Mouse (Mus musculus): ENCODE measurements around the gene Urm1.

DNA sequence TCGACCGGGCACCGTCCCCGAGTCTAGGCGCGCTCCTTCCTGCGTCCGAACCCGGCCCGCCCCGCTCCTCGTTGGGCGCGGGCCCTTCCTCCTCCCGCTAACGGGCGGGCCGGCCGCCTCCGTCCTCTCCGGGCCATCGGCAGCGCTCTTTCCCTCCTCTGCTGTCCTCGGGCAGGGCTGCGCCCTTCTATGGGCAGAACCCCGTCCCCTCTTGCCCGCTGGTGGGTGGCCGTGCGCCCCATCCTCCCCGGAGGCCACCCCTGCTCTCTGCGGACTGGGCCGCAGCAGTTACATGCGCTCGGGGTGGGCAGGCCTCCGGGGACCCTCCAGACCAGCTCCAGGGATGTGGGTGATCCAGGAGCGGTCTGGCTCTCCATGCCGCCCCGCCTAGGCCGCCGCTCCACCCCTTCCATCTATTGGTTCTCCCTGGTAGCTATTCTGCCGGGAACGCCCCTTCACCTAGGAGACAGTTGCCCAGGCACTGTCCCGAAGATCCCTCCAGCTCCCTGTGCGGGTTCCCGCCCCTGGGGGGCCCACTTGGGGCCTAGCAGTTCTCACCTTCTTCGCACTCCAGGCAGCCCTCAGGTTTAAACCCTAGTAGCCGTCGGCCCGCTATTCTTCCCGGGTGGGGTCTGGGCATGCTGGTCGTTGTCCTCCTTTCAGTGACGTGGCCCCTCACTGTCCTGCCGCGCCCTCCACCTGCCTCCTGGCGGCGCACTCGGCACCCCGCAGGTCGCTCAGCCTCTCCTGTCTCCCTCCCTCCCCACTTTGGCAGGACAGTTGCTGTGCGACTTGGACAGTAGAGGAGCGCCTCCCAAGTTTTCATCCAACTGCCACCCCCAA is 70.3 kb downstream of the Urm1 start:
- TF ChIP-seq CTCF (IDR thresholded peaks at IDR 0.05; ENCODE audit: borderline replicate concordance, control insufficient read depth, extremely low read depth, insufficient read depth, low read length, poor library complexity) (peak; percentile 23; the same call in 1 of the 2 replicates), POLR2A (IDR thresholded peaks at IDR 0.05; ENCODE audit: control insufficient read depth, extremely low read depth, insufficient read depth, low read length, poor library complexity) (no peak; the same call in 1 of the 2 replicates)
